Mouse (Mus musculus) liver, adult 2 months (tissue): ENCODE results near the gene Rapgef2. TPM values are rescaled to one million over a fixed set of nuclear protein-coding genes. Genes with fewer than 3 reads are reported as not detected.

ENCODE experiments used
- DNase-seq: peaks from one replicate; pipeline ENCODE4 v3.0.0-alpha.2; 2011; ENCODE audit warnings: low read depth, low spot score; ENCODE audit errors: extremely low read depth
- H3K27ac ChIP-seq: fragments of 200-500 bp; replicated peaks from 2 replicates; pipeline ENCODE4 v1.5.1; 2012; ENCODE audit warnings: low read depth, mild to moderate bottlenecking, control low read depth, inconsistent platforms, low read length; ENCODE audit not compliant: insufficient read depth
- H3K27me3 ChIP-seq: fragments of 200-500 bp; 2 replicates; pipeline ENCODE4 v1.6.1; 2012; ENCODE audit warnings: mild to moderate bottlenecking, moderate library complexity, low read length, inconsistent platforms; ENCODE audit not compliant: control insufficient read depth, insufficient read depth
- H3K36me3 ChIP-seq: fragments of 200-500 bp; 2 replicates; pipeline ENCODE4 v1.6.1; 2012; ENCODE audit warnings: low read length, inconsistent platforms; ENCODE audit not compliant: control insufficient read depth, insufficient read depth
- H3K4me1 ChIP-seq: fragments of 200-500 bp; 2 replicates; pipeline ENCODE4 v1.6.1; 2011; ENCODE audit warnings: low read length; ENCODE audit not compliant: control insufficient read depth, insufficient read depth
- H3K4me3 ChIP-seq: fragments of 200-500 bp; 2 replicates; pipeline ENCODE4 v1.5.1; 2011; ENCODE audit warnings: low read depth, mild to moderate bottlenecking, control low read depth, low read length, moderate library complexity; ENCODE audit not compliant: insufficient read depth
- H3K79me2 ChIP-seq: fragments of 200-500 bp; 2 replicates; pipeline ENCODE4 v1.6.1; 2012; ENCODE audit warnings: inconsistent platforms, mild to moderate bottlenecking, low read length, moderate library complexity; ENCODE audit not compliant: control insufficient read depth, insufficient read depth
- H3K9ac ChIP-seq: fragments of 200-500 bp; 2 replicates; pipeline ENCODE4 v1.6.1; 2012; ENCODE audit warnings: low read depth, mild to moderate bottlenecking, control low read depth, inconsistent platforms, low read length
- CTCF ChIP-seq: fragments of 200-500 bp; IDR thresholded peaks from 2 replicates; pipeline ENCODE4 v1.5.1; 2011; ENCODE audit warnings: low read depth, low read length, control low read depth
- POLR2A ChIP-seq: fragments of 200-500 bp; IDR thresholded peaks from 2 replicates; pipeline ENCODE4 v1.6.1; 2011; ENCODE audit warnings: low read length, control low read depth; ENCODE audit not compliant: insufficient read depth; ENCODE audit errors: extremely low read depth
- WGBS: fragments of 180-500 bp; shearing (Covaris S2); methylation state at CpG from one replicate; pipeline ENCODE4 v1.1.7; 2018; 5-methylcytosine and 5-hydroxymethylcytosine counted together
- polyA plus RNA-seq: library from polyadenylated mRNA; depleted of rRNA; stranded (reverse); fragments of >200 nt; gene quantifications from 2 replicates; pipeline ENCODE4 v1.2.3, GENCODE M21; 2012
- total RNA-seq: library from RNA; depleted of rRNA; stranded (reverse); fragments of >200 nt; gene quantifications from 2 replicates; pipeline ENCODE4 v1.2.3, GENCODE M21; 2014

Gene Rapgef2
- total and polyA plus RNA-seq, 2 experiments, result 4.2 to 15.3 TPM

GRCm38 (mm10) chr3:79261816-79262316, 24.5 kb downstream of the Rapgef2 start:
- 28% methylated on average over 6 of the region's 6 CpGs for WGBS
- peak; percentile 99 for DNase-seq
- Histone ChIP-seq H3K27me3 (no peaks in the 10 kb centered on the region), H3K4me3 (peak overlapping the region; percentile 21; the same call in 1 of the 2 replicates), H3K27ac (peak overlapping the region; percentile 87), H3K4me1 (peaks cover 18% of the 10 kb centered on the region), H3K9ac (peak overlapping the region; percentile 57; the same call in 1 of the 2 replicates), H3K79me2 (peaks cover 36% of the 10 kb centered on the region), H3K36me3 (no peaks in the 10 kb centered on the region)
- TF ChIP-seq POLR2A (no peak), CTCF (no peak)

DNA sequence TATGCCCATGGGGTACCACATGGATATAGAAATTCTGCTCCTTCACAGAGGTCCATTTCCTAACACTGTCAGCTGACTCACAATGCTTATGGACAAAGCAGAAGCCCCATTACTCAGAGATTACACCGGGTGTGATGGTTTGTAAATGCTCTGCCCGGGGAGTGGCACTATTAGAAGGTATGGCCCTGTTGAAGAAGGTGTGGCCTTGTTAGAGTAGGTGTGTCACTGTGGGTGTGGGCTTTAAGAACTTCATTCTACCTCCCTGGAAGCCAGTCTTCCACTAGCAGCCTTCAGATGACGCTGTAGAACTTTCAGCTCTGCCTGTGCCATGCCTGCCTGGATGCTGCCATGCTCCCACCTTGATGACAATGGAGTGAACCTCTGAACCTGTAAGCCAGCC, 32.3 kb downstream of the Rapgef2 start:
- Histone ChIP-seq H3K36me3 (no peaks in the 10 kb centered on the region), H3K79me2 (peaks cover 42% of the 10 kb centered on the region), H3K27me3 (no peaks in the 10 kb centered on the region), H3K4me3 (no peak overlapping the region), H3K9ac (no peak overlapping the region), H3K27ac (no peak overlapping the region), H3K4me1 (peaks cover 6% of the 10 kb centered on the region; the same call in 1 of the 2 replicates)
- no peak for DNase-seq
- no peak for TF ChIP-seq POLR2A
- TF ChIP-seq CTCF, result no peak
- 84% methylated on average over 3 of the region's 3 CpGs for WGBS

DNA sequence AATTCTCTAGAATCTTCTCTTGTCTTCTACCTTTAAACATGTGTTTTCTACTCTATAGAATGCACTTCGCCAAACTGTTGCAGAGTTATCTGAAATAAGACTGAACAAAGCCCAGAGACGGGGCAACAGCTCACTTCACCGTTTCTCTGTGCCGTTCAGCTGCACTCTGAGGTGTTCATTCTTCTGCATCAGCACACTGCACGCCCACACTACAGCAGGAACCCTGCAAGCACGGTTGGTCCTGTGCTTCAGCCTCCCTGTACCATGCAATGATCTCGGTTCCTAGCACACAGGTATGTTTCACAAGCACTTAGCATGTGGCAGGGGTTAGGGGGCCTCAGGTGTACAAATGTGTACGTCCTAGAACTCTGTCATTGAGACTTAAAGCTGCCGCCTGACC, 32.9 kb downstream of the Rapgef2 start:
- TF ChIP-seq CTCF (no peak), POLR2A (no peak)
- Histone ChIP-seq H3K36me3 (no peaks in the 10 kb centered on the region), H3K4me3 (no peak overlapping the region), H3K4me1 (peaks cover 6% of the 10 kb centered on the region; the same call in 1 of the 2 replicates), H3K27me3 (no peaks in the 10 kb centered on the region), H3K27ac (peak overlapping the region; percentile 31; the same call in 1 of the 2 replicates), H3K79me2 (peaks cover 40% of the 10 kb centered on the region), H3K9ac (no peak overlapping the region)
- no peak for DNase-seq
- 67% methylated on average over 9 of the region's 9 CpGs for WGBS

DNA sequence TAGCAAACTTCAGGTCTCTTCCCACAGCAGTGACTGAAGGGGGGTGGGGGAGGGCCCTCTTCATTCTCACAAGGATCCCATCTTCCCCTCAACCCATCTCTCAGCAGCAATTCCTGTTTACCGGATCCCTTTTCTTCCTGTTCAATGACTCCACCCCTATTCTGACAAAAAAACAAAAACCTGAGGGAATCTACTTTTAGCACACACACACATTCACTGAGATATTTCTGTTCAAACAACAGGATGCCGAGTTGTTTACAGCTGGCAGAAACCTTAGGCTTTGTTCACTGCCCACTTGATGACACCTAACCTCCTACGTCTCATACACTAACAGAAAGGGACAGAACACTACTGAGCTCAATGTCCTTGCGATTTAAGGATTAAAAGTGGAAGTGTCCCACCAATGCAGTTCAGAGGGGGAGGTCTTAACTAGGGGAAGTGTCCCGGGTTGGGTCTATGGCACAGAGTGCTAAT, 33.4 kb downstream of the Rapgef2 start:
- Histone ChIP-seq H3K27ac (peak overlapping the region; percentile 31; the same call in 1 of the 2 replicates), H3K4me3 (no peak overlapping the region)
- TF ChIP-seq POLR2A (no peak), CTCF (no peak)

DNA sequence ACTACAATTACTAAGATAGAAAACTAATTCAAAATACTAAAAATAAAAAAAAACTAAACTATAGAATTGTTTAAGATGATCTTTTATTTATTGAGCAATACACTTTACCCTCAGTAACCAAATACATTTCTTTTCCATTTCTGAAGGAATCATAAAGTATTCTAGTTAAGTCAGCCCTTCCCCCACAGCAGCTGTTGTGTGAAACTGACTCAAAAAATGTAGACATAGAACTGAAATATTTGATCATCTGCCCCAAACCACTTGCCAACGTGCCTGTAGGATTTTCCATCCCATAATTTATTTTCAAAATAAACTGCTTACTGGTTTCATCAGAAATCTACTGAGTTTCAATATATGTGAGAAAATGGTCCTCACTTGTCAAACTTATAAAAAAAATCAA, 36.4 kb downstream of the Rapgef2 start:
- H3K27ac ChIP-seq, result no peak overlapping the region
- no peak overlapping the region for H3K4me3 ChIP-seq
- no peaks in the 10 kb centered on the region for H3K36me3 ChIP-seq
- no peaks in the 10 kb centered on the region for H3K27me3 ChIP-seq
- H3K4me1 ChIP-seq, result peaks cover 10% of the 10 kb centered on the region; the same call in 1 of the 2 replicates
- WGBS, result 58% methylated on average over 1 of the region's 1 CpGs
- no peak for DNase-seq
- peaks cover 29% of the 10 kb centered on the region; the same call in 1 of the 2 replicates for H3K79me2 ChIP-seq
- H3K9ac ChIP-seq, result no peak overlapping the region
- no peak for TF ChIP-seq CTCF
- TF ChIP-seq POLR2A, result no peak

More for the DNA sequence above, 33.4 kb downstream of the Rapgef2 start:
- Histone ChIP-seq H3K36me3 (no peaks in the 10 kb centered on the region), H3K9ac (no peak overlapping the region), H3K79me2 (peaks cover 40% of the 10 kb centered on the region), H3K27me3 (no peaks in the 10 kb centered on the region), H3K4me1 (peaks cover 6% of the 10 kb centered on the region; the same call in 1 of the 2 replicates)
- 50% methylated on average over 5 of the region's 5 CpGs for WGBS
- peak; percentile 20 for DNase-seq

GRCm38 (mm10) chr3:79248659-79249235, 37.6 kb downstream of the Rapgef2 start:
- TF ChIP-seq CTCF (no peak), POLR2A (no peak)
- peaks cover 14% of the 10 kb centered on the region for H3K4me1 ChIP-seq
- no peak overlapping the region for H3K9ac ChIP-seq
- no peaks in the 10 kb centered on the region for H3K36me3 ChIP-seq
- H3K79me2 ChIP-seq, result peaks cover 27% of the 10 kb centered on the region; the same call in 1 of the 2 replicates
- no peak overlapping the region for H3K4me3 ChIP-seq
- WGBS, result 82% methylated on average over 5 of the region's 5 CpGs
- H3K27me3 ChIP-seq, result no peaks in the 10 kb centered on the region
- no peak for DNase-seq
- H3K27ac ChIP-seq, result no peak overlapping the region; the same call in 1 of the 2 replicates
